In the genomic region with DNA sequence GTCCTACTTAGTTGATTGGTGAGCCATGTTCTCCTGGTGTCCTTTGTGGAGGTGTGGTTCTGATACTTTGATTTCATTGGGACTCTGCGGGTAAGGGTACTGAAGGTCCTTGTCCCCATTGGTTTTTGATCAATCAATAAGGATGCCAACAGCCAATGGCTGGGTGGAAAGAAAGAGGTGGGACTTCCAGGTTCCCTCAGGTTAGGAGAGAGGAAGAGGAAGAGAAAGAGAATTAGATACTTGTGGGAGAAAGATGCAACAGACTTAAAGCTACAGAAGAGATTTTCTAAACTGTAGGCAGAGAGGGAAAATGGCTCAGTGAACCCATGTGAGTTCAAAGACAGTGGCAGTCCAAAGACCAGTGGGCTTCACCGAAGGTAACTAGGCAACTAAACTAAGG, we compare ENCODE assay signal across 29 mouse cellular contexts.
"Had no signal": no experiment of that assay in that cellular context is flagged by ENCODE, and none has a peak within 500 bp of the region (broad histone marks: within the 10 kb centered on the region; RNA-seq: fewer than 3 reads in every experiment).

No protein-coding gene starts in this region.

- H3K36me3 ChIP-seq: limb, embryonic 12.5 days; limb, embryonic 13.5 days; limb, embryonic 15.5 days; liver, embryonic 12.5 days; liver, embryonic 13.5 days; liver, embryonic 15.5 days; lung, embryonic 15.5 days; midbrain, embryonic 10.5 days; midbrain, embryonic 12.5 days; midbrain, embryonic 13.5 days; midbrain, embryonic 15.5 days; neural tube, embryonic 12.5 days had no signal

- H3K4me2 ChIP-seq: limb, embryonic 12.5 days; limb, embryonic 13.5 days; limb, embryonic 15.5 days; liver, embryonic 11.5 days; liver, embryonic 12.5 days; liver, embryonic 13.5 days; liver, embryonic 15.5 days; lung, embryonic 14.5 days; lung, embryonic 15.5 days; midbrain, embryonic 11.5 days; midbrain, embryonic 12.5 days; midbrain, embryonic 13.5 days; midbrain, embryonic 15.5 days; neural tube, embryonic 12.5 days had no signal

- H3K4me3 ChIP-seq: limb, embryonic 12.5 days; limb, embryonic 13.5 days; limb, embryonic 15.5 days; liver, embryonic 12.5 days; liver, embryonic 13.5 days; liver, embryonic 15.5 days; lung, embryonic 15.5 days; megakaryocyte, embryonic 14.5 days; midbrain, embryonic 10.5 days; midbrain, embryonic 12.5 days; midbrain, embryonic 13.5 days; midbrain, embryonic 15.5 days; myocyte; neural tube, embryonic 12.5 days had no signal

- H3K9me3 ChIP-seq: limb, embryonic 12.5 days; limb, embryonic 13.5 days; limb, embryonic 15.5 days; liver, embryonic 12.5 days; liver, embryonic 13.5 days; liver, embryonic 15.5 days; lung, embryonic 15.5 days; midbrain, embryonic 10.5 days; midbrain, embryonic 12.5 days; midbrain, embryonic 13.5 days; midbrain, embryonic 15.5 days had no signal

- H3K4me1 ChIP-seq: limb, embryonic 12.5 days; limb, embryonic 13.5 days; limb, embryonic 15.5 days; liver, embryonic 12.5 days; liver, embryonic 13.5 days; liver, embryonic 15.5 days; lung, embryonic 15.5 days; midbrain, embryonic 10.5 days; midbrain, embryonic 12.5 days; midbrain, embryonic 13.5 days; midbrain, embryonic 15.5 days; neural tube, embryonic 12.5 days had no signal

- DNase-seq: left cerebral cortex, postnatal 4 days; liver; liver, embryonic 13.5 days; liver, postnatal 0 days; lung, adult 18-20 months; lung, adult 2 months; lung, embryonic 14.5 days; lung, postnatal 10 days; lung, postnatal 14 days; lung, postnatal 36 days; lung, postnatal 4 days; midbrain, embryonic 14.5 days had no signal

- H3K27me3 ChIP-seq: limb, embryonic 12.5 days; limb, embryonic 13.5 days; limb, embryonic 15.5 days; liver, embryonic 12.5 days; liver, embryonic 13.5 days; liver, embryonic 15.5 days; lung, embryonic 15.5 days; midbrain, embryonic 12.5 days; midbrain, embryonic 13.5 days; midbrain, embryonic 15.5 days; neural tube, embryonic 12.5 days had no signal

- H3K27ac ChIP-seq: limb, embryonic 12.5 days; limb, embryonic 13.5 days; limb, embryonic 15.5 days; liver, embryonic 12.5 days; liver, embryonic 13.5 days; liver, embryonic 14.5 days; liver, embryonic 15.5 days; lung, embryonic 15.5 days; macrophage; midbrain, embryonic 10.5 days; midbrain, embryonic 12.5 days; midbrain, embryonic 13.5 days; midbrain, embryonic 15.5 days; neural tube, embryonic 12.5 days had no signal

- H3K9ac ChIP-seq: limb, embryonic 12.5 days; limb, embryonic 13.5 days; limb, embryonic 15.5 days; liver, embryonic 12.5 days; liver, embryonic 13.5 days; liver, embryonic 14.5 days; liver, embryonic 15.5 days; liver, postnatal 0 days; lung, embryonic 14.5 days; lung, embryonic 15.5 days; midbrain, embryonic 12.5 days; midbrain, embryonic 13.5 days; midbrain, embryonic 15.5 days; neural tube, embryonic 12.5 days had no signal
